Mouse (Mus musculus): Measurements from ENCODE around the gene Capn7.

GRCm38 (mm10) chr14:31385977-31386697 is 49.7 kb downstream of the Capn7 start:
- TF ChIP-seq POLR2AphosphoS2 (IDR thresholded peaks at IDR 0.05; ENCODE audit: low read depth, low read length) (no peak), EP300 (IDR thresholded peaks at IDR 0.05; ENCODE audit: low read length) (0 out of 2 replicates have a peak, but pooled peaks have one; percentile 38), POLR2A (IDR thresholded peaks at IDR 0.05; ENCODE audit: low read depth, low read length) (no peak), CTCF (conservative IDR thresholded peaks at IDR 0.05 in 1 of 2, IDR thresholded peaks at IDR 0.05 in 1 of 2; ENCODE audit: low read depth in 2 of 2, low read length in 2 of 2) (peak; percentile 62 to 98; a peak in 3 of 4 replicates), USF1 (IDR thresholded peaks at IDR 0.05; ENCODE audit: low read depth, low read length) (no peak), SIN3A (IDR thresholded peaks at IDR 0.05; ENCODE audit: low read length) (peak; percentile 63), ELF1 (IDR thresholded peaks at IDR 0.05; ENCODE audit: low read depth, low read length) (no peak)
